ENCODE assay signal across 8 mouse cellular contexts in the genomic region with DNA sequence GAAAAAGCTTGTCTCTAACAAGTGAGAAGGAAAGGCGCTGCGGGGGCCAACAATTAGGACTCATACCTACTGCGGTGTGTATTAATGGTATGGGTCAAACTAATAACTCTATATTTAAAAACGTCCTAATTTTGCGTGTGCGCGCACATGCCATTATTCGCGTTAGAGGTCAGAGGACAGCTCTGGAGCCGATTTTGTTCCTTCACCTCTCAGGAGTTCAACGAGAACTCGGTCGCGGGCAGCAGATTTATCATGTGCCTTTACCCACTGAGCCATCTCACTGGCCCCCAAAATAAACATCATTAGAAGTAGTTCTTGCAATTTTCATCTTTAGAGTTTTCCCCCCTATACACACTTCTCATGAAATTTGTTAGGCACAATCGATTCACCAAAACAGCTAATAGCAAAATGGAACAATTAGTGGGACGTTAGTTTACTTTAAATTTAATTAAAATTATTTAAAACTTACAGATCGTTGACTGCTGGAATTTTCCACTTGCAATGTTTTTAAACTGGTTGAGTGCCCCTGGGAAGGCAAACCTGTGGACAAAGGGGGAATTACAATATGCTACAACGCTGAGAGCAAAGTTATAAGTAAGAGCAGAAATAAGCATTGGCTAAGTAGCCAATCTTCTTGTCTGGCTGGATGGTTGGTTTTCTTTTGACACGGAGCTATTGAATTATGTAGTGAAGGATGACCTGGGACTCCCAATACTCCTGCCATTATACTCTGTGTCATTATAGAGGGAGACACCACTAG. TPM values are rescaled to one million over a fixed set of nuclear protein-coding genes. Genes with fewer than 3 reads are reported as not detected.
DNase-seq lines count a peak whose midpoint lies in the region; ATAC-seq and TF ChIP-seq lines count a peak whose summit lies in the region.

No protein-coding gene starts in this region.

- H3K27ac ChIP-seq in left cerebral cortex, adult 2 months: peak overlapping the region; percentile 87
- peak overlapping the region; percentile 89 for H3K27ac ChIP-seq in brown adipose tissue, adult 24 weeks (replicated peaks; ENCODE audit: low read depth, low read length)
- H3K27ac ChIP-seq in heart, embryonic 16.5 days (ENCODE audit: low read length): peak overlapping the region; percentile 96
- H3K27ac ChIP-seq in neural tube, embryonic 15.5 days (replicated peaks): peak overlapping the region; percentile 88

- no peaks in the 10 kb centered on the region for H3K4me1 ChIP-seq in brown adipose tissue, adult 24 weeks (ENCODE audit: control insufficient read depth, insufficient read depth, insufficient read length, low read length)
- H3K4me1 ChIP-seq in heart, embryonic 16.5 days (ENCODE audit: control insufficient read depth, insufficient read depth, low read length): peaks cover 26% of the 10 kb centered on the region
- H3K4me1 ChIP-seq in neural tube, embryonic 15.5 days: peaks cover 21% of the 10 kb centered on the region

- ATAC-seq in heart, embryonic 16.5 days (replicated peaks; ENCODE audit: extremely low read depth, insufficient read depth, low FRiP score): no peak
- peak; percentile 13; the same call in 1 of the 2 replicates for ATAC-seq in neural tube, embryonic 15.5 days (ENCODE audit: low FRiP score)

- peak overlapping the region; percentile 79 for H3K4me2 ChIP-seq in heart, embryonic 16.5 days (ENCODE audit: low read depth, low read length)
- peak overlapping the region; percentile 59 for H3K4me2 ChIP-seq in neural tube, embryonic 15.5 days

- H3K9me3 ChIP-seq in heart, embryonic 16.5 days (replicated peaks; ENCODE audit: control insufficient read depth, low read length): no peaks in the 10 kb centered on the region
- no peaks in the 10 kb centered on the region for H3K9me3 ChIP-seq in neural tube, embryonic 15.5 days (replicated peaks)

- 10% methylated on average over 19 of the region's 19 CpGs for WGBS in heart, embryonic 16.5 days
- 11% methylated on average over 19 of the region's 19 CpGs for WGBS in neural tube, embryonic 15.5 days

- peak overlapping the region; percentile 85 for H3K4me3 ChIP-seq in left cerebral cortex, adult 2 months
- peak overlapping the region; percentile 73 for H3K4me3 ChIP-seq in brown adipose tissue, adult 24 weeks (ENCODE audit: insufficient read depth, low read depth, low read length)
- peak overlapping the region; percentile 81 for H3K4me3 ChIP-seq in heart, embryonic 16.5 days (ENCODE audit: low read length)
- H3K4me3 ChIP-seq in neural tube, embryonic 15.5 days (replicated peaks): peak overlapping the region; percentile 61

- TF ChIP-seq CTCF in left cerebral cortex, adult 2 months (IDR thresholded peaks at IDR 0.05): peak; percentile 39

- intact Hi-C loops in left cerebral cortex, adult 2 months (cut with DNase I): loop anchor here (2.0 kb wide), 1 partner anchor 46 kb away; no protein-coding TSS in a partner anchor
- intact Hi-C loops in left cerebral cortex, postnatal 36 days (cut with DNase I): loop anchor here (5.0 kb wide), 1 partner anchor 46 kb away; the partner anchor contains the start of gene Zbtb2

- peaks cover 10% of the 10 kb centered on the region; the same call in 1 of the 2 replicates for H3K36me3 ChIP-seq in heart, embryonic 16.5 days (ENCODE audit: control insufficient read depth, insufficient read depth)
- peaks cover 5% of the 10 kb centered on the region; the same call in 1 of the 2 replicates for H3K36me3 ChIP-seq in neural tube, embryonic 15.5 days

- no peaks in the 10 kb centered on the region for H3K27me3 ChIP-seq in heart, embryonic 16.5 days (ENCODE audit: control insufficient read depth, insufficient read depth, low read length)
- H3K27me3 ChIP-seq in neural tube, embryonic 15.5 days (replicated peaks): no peaks in the 10 kb centered on the region

- no peak for DNase-seq in left cerebral cortex, adult 2 months (ENCODE audit: extremely low spot score in 1 of 2, low spot score in 2 of 2)
- DNase-seq in left cerebral cortex, postnatal 36 days (ENCODE audit: low spot score in 2 of 2): no peak
- DNase-seq in liver: peak; percentile 46
- DNase-seq in right cerebral cortex, postnatal 14 days: no peak
- DNase-seq in cerebellum, adult 9-11 months: no peak

- peak overlapping the region; percentile 88 for H3K9ac ChIP-seq in heart, embryonic 16.5 days (ENCODE audit: low read length)
- peak overlapping the region; percentile 62 for H3K9ac ChIP-seq in neural tube, embryonic 15.5 days (replicated peaks)

RNA-seq across cellular contexts. Expression of gene Armt1, which starts 0.9 kb away (rescaled TPM):
- total RNA-seq in left cerebral cortex, adult 2 months (2021): 10 to 100 TPM; 21.0 to 21.8 TPM
- 10 to 100 TPM; 20.7 to 22.4 TPM for total RNA-seq in left cerebral cortex, postnatal 36 days (2021)
- 14.7 and 18.2 TPM in 2 replicates for polyA plus RNA-seq in brown adipose tissue, adult 24 weeks (2012; ENCODE audit: insufficient read depth, insufficient read length, missing spikeins)
- polyA plus RNA-seq in heart, embryonic 16.5 days (2015; fragmentation: Nextera tagmentation; extraction: Ambion mirVana): 16.2 and 18.0 TPM in 2 replicates
- polyA plus RNA-seq in neural tube, embryonic 15.5 days (2015; fragmentation: Nextera tagmentation; extraction: Ambion mirVana): 12.1 and 14.0 TPM in 2 replicates

RNA-seq across cellular contexts. Expression of gene Rmnd1, which starts 1.0 kb away (rescaled TPM):
- 10 to 100 TPM; 38.2 to 39.2 TPM for total RNA-seq in left cerebral cortex, adult 2 months (2021)
- 10 to 100 TPM; 28.9 to 48.9 TPM for total RNA-seq in left cerebral cortex, postnatal 36 days (2021)
- polyA plus RNA-seq in brown adipose tissue, adult 24 weeks (2012; ENCODE audit: insufficient read depth, insufficient read length, missing spikeins): 116 and 132 TPM in 2 replicates
- 119 and 122 TPM in 2 replicates for polyA plus RNA-seq in heart, embryonic 16.5 days (2015; fragmentation: Nextera tagmentation; extraction: Ambion mirVana)
- polyA plus RNA-seq in neural tube, embryonic 15.5 days (2015; fragmentation: Nextera tagmentation; extraction: Ambion mirVana): 50.9 and 59.7 TPM in 2 replicates

RNA-seq across cellular contexts. Expression of gene Zbtb2, which starts 45.3 kb away (rescaled TPM):
- total RNA-seq in left cerebral cortex, adult 2 months (2021): 10 to 100 TPM in 1 of 2 experiments, 1 to 10 TPM in 1; 9.8 to 12.2 TPM
- total RNA-seq in left cerebral cortex, postnatal 36 days (2021): 10 to 100 TPM; 10.0 to 11.5 TPM
- 3.6 and 5.0 TPM in 2 replicates for polyA plus RNA-seq in brown adipose tissue, adult 24 weeks (2012; ENCODE audit: insufficient read depth, insufficient read length, missing spikeins)
- 9.0 and 10.0 TPM in 2 replicates for polyA plus RNA-seq in heart, embryonic 16.5 days (2015; fragmentation: Nextera tagmentation; extraction: Ambion mirVana)
- polyA plus RNA-seq in neural tube, embryonic 15.5 days (2015; fragmentation: Nextera tagmentation; extraction: Ambion mirVana): 13.1 and 13.4 TPM in 2 replicates

RNA-seq across cellular contexts. Expression of gene Ccdc170, which starts 49.1 kb away (rescaled TPM):
- under 1 TPM; 0.23 to 0.26 TPM for total RNA-seq in left cerebral cortex, adult 2 months (2021)
- total RNA-seq in left cerebral cortex, postnatal 36 days (2021): under 1 TPM; 0.52 to 0.64 TPM
- 0.75 and 2.2 TPM in 2 replicates for polyA plus RNA-seq in brown adipose tissue, adult 24 weeks (2012; ENCODE audit: insufficient read depth, insufficient read length, missing spikeins)
- 0.18 and 0.19 TPM in 2 replicates for polyA plus RNA-seq in heart, embryonic 16.5 days (2015; fragmentation: Nextera tagmentation; extraction: Ambion mirVana)
- 0.22 TPM in 2 replicates for polyA plus RNA-seq in neural tube, embryonic 15.5 days (2015; fragmentation: Nextera tagmentation; extraction: Ambion mirVana)
